Mouse (Mus musculus): ENCODE results near the gene Hsd17b14.
"Not testable (repeated sequence)": the region's sequence is repeated elsewhere in the genome, so short reads cannot be mapped to it uniquely, and the experiment has no call there.

Hsd17b14 gene

GRCm38 (mm10) chr7:45554744-45555143, at the start of gene Hsd17b14:
TSS of gene Hsd17b14 (plus strand) at chr7:45554893.
- DNase-seq (ENCODE audit: extremely low read depth, low read depth) = no peak

GRCm38 (mm10) chr7:45507583-45507982, 47.1 kb upstream of the Hsd17b14 start:
- no peak for DNase-seq (ENCODE audit: extremely low read depth, low read depth)

GRCm38 (mm10) chr7:45508561-45508960, 46.1 kb upstream of the Hsd17b14 start:
- peak; percentile 93 for DNase-seq (ENCODE audit: extremely low read depth, low read depth)

DNA sequence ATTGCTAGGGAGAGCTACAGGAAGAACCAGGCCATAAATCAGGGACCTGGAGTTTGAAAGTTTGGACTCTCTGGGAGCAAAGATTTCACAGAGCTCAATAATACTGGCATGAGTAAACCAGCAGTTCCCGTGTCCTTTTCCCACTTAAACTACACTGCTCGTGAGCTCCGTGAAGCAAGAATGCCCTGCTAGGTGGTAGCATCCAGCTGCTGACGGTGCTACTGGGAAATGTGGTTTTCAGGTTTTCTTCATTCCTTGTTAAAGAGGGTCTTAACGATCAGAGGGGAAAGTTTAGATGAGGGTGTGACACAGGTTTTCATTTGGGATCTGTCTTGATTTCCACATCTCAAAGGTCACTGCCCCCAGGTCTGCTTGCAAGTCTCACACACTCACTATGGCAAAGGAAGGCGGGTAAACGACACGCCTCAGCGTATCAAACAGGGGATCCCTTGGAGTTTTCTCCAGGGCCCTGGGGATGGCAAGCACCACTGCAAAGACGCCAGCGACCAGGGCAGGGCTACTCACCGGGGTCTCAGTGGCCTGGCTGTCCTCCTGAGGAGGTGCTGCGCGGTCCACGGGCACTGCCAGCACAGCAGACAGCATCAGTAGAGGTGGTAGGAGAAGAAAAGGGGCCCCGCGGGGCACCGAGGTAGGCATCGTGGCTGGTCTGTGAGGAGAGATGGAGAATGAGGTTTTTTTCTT, 45.4 kb upstream of the Hsd17b14 start:
- peak; percentile 33 for DNase-seq (ENCODE audit: extremely low read depth, low read depth)

GRCm38 (mm10) chr7:45509912-45510787, 44.5 kb upstream of the Hsd17b14 start, which contains the start of gene Nucb1:
TSS of gene Nucb1 (minus strand) at chr7:45510406.
- peak; percentile 96 for DNase-seq (ENCODE audit: extremely low read depth, low read depth)

GRCm38 (mm10) chr7:45514411-45514810, 40.3 kb upstream of the Hsd17b14 start:
- no peak for DNase-seq (ENCODE audit: extremely low read depth, low read depth)

- no peak for DNase-seq (ENCODE audit: extremely low read depth, low read depth)
Measured at GRCm38 (mm10) chr7:45515436-45515835, 39.3 kb upstream of the Hsd17b14 start.

DNA sequence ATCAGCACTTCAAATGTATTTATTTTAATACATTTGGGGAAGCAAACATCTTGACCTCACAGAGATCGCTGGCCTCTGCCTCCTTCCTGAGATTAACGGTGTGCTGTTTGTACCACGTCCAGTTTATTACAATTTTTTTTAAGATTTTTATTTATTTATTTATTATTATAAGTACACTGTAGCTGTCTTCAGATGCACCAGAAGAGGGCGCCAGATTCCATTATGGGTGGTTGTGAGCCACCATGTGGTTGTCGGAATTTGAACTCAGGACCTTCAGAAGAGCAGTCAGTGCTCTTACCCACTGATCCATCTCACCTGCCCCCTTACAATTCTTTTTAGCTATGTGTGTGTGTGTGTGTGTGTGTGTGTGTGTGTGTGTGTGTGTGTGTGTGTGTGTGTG, 37.8 kb upstream of the Hsd17b14 start:
- DNase-seq (ENCODE audit: extremely low read depth, low read depth) = not testable (repeated sequence)

- DNase-seq (ENCODE audit: extremely low read depth, low read depth) = no peak
Measured at GRCm38 (mm10) chr7:45518618-45519017, 36.1 kb upstream of the Hsd17b14 start.

- DNase-seq (ENCODE audit: extremely low read depth, low read depth) = no peak
Measured at GRCm38 (mm10) chr7:45519345-45520120, 35.2 kb upstream of the Hsd17b14 start.

DNA sequence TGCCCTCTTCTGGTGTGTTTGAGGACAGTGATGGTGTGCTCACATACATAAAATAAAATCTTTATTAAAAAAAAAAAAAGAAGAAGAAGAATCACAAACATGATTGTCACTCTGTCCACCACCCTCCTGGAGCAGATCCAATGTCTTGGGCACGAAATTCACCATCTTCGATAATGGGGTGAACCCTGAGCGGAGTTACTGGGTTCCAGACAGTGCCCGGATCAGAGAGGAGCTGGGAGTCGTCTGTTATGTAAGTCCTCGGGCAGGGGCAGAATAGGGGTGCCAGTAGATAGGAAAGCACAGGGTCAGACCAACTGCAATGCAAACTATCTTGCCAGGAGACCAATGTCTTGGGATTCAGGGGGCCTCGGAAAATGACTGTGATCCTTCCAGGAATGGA, 34.1 kb upstream of the Hsd17b14 start:
- no peak for DNase-seq (ENCODE audit: extremely low read depth, low read depth)

DNA sequence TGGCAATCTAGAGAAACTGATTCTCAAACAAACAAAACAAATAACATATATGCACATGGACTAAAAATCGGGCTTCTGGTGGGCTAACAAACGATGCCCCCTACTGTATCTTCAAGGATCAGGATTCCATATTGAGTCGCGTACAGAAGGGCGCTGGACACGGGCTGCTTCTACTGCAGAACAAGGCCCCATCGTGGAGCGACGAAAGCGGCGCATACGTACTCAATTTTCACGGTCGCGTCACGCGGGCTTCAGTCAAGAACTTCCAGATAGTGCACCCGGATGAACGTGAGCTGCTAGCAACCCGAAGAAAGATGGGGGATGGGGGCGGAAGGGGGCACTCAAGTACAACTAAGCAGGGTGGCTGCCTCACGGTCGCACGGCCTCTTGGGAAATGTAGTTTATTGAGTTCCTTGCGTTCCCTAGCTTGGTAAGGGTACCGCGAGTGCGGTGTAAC, 32.9 kb upstream of the Hsd17b14 start:
- DNase-seq (ENCODE audit: extremely low read depth, low read depth) = peak; percentile 88

DNA sequence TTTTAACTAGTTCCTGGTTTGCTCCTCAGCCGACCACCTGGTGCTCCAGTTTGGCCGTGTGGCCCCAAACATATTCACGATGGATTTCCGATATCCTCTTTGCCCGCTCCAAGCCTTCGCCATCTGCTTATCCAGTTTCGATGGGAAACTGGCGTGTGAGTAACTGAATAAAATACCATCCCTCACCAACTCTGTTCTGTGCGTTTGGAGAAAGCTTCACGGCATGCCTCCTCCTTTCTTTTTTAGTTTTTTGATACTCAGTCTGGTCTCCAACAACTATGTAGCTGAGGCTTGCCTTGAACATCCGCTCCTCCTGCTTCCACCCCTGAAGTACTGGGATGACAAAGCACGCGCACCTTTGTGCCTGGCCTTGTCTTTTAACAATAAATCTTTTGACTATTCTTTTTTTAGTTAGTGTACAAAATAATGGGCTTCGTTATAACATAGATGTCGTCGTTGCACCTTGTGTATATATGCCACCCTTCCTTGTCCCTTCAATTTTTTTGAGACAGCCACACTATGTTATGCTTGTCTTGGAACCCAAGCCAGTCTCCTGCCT, 32.4 kb upstream of the Hsd17b14 start:
- DNase-seq (ENCODE audit: extremely low read depth, low read depth) = no peak

DNA sequence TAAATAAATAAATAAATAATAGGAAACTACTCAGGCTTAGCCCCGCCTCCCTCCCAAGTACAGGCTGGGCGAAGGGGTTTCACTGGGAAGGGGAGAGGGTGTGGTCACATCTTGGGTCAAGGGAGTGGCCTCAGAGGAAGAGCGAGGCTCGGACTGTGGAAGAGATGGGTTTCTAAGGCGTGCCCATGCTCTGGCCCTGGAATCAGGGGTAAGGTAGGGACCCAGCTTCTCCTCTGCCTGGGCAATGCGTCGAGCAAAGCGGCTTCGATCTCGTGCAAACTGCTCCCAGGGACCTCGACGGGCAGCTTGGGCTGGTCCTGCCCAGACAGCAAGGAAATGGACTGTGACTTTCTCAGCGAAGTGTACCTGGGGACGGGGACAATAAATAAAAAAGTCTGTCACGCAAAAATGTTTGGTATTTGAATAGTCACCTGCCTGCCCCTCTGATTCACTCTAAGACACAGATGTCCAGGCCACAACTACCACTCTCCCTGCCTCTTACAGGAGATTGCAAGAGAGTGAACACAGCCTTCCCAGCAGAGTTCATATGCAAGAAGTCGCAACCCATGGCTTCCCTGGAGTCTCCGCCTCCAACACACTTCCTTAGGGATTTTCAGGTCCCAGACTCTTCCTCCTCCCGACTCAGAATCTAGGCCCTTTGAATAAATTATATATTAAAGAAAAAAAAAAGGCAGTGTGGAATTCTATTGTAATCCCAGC, 31.6 kb upstream of the Hsd17b14 start:
- no peak for DNase-seq (ENCODE audit: extremely low read depth, low read depth)

GRCm38 (mm10) chr7:45523678-45524170, 31.0 kb upstream of the Hsd17b14 start:
- no peak for DNase-seq (ENCODE audit: extremely low read depth, low read depth)

- DNase-seq (ENCODE audit: extremely low read depth, low read depth) = peak; percentile 96
Measured at GRCm38 (mm10) chr7:45524841-45525621, 29.7 kb upstream of the Hsd17b14 start.

DNA sequence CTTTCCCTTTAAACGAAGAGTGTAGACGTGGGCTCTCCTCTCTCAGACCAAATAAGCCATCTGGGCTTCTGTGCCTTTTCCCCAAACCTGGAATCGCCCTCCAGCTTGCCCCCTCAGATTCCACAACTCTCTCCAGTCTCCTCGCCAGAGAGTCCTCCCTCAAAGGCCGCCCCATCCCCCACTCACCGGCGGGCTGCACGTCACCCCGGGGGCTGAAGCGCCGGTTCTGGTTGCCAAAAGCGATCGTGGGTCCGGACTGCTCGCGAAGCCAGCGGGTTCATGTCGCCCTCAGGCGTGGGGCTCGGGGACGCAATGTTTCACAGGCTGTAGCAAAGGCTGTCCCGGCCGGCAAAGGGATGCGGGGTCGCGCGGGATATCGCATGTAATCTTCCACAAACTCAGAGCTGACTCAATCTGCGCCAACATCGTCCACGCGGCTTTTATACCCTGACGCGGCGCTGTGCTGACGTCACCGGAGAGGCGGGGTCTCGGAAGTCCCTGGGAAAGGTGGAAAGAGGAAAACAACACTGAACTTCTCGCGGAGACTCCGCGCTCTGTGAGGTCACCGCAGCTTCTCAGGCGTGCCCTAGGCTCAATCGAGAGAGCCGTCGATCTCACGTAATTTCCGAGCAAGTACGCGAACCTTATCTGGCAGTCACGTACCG, 28.8 kb upstream of the Hsd17b14 start, which contains the start of the genes Ppp1r15a and Plekha4:
TSS of gene Ppp1r15a (minus strand) at position 460 of the 665 bp plus-strand sequence.
TSS of gene Plekha4 (plus strand) at position 522 of the 665 bp plus-strand sequence.
- peak; percentile 98 for DNase-seq (ENCODE audit: extremely low read depth, low read depth)

DNA sequence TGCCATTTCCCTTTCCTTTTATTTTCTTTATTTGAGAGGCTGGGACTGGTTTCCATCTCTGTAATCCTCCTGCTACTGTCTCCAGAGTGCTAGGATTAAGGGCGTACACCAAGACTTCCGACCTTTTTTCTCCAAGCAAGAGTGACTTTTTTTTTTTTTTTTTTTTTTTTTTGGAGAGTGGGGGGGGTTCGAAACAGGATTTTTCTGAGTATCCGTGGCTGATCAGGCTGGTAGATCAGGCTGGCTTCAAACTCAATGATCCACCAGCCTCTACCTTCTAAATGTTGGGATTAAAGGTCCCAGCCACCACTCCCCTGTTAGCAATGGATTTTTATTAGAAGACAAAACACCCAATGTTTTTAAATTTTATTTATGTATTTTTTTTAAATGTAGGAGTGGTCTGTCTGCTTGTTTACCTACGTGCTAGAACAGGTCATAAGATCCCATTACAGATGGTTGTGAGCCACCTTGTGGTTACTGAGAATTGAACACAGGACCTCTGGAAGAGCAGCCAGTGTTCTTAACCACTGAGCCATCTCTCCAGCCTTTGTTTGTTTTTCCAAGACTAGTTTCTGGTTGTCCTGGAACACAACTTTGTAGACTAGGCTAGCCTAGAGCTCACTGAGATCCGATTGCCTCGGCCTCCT, 28.1 kb upstream of the Hsd17b14 start:
- no peak for DNase-seq (ENCODE audit: extremely low read depth, low read depth)
